In the genomic region with DNA sequence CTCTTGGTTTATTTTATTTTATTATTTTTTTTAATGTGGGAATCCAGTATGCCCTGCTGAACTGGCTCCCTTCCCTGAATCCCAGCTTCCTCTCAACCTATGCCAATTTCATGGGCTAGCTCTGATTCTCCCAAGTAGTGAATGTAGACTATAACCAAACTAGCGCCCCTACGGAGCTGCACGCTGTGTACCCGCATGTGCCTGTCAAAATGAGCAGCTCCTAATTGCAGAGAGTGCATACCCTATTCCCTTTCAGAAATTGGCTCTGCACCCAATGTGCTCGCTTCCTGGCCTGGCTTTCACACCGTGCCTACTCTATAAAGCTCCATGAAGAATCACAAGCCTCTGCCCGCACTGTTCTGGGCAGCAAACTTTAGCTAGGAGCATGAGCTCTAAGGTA, we compare ENCODE assay signal across 23 mouse cellular contexts. TPM values are rescaled to one million over a fixed set of nuclear protein-coding genes. Genes with fewer than 3 reads are reported as not detected.
DNase-seq lines count a peak whose midpoint lies in the region; ATAC-seq lines count a peak whose summit lies in the region.
"Had no signal": no experiment of that assay in that cellular context is flagged by ENCODE, and none has a peak within 500 bp of the region (broad histone marks: within the 10 kb centered on the region; RNA-seq: fewer than 3 reads in every experiment).

No protein-coding gene starts in this region.

- WGBS in forebrain, embryonic 14.5 days: 77% methylated on average over 7 of the region's 7 CpGs
- 89% methylated on average over 7 of the region's 7 CpGs for WGBS in forebrain, embryonic 10.5 days

- H3K36me3 ChIP-seq in forebrain, embryonic 14.5 days (ENCODE audit: control insufficient read depth, insufficient read depth, low read length): no peaks in the 10 kb centered on the region
- no peaks in the 10 kb centered on the region for H3K36me3 ChIP-seq in forebrain, embryonic 10.5 days (replicated peaks)
- H3K36me3 ChIP-seq: embryonic facial prominence, embryonic 10.5 days; kidney, embryonic 15.5 days; lung, embryonic 15.5 days; neural tube, embryonic 13.5 days had no signal

- H3K27me3 ChIP-seq in forebrain, embryonic 14.5 days (replicated peaks; ENCODE audit: control insufficient read depth, insufficient read depth, low read length): no peaks in the 10 kb centered on the region
- no peaks in the 10 kb centered on the region for H3K27me3 ChIP-seq in forebrain, embryonic 10.5 days (ENCODE audit: poor library complexity, severe bottlenecking)
- H3K27me3 ChIP-seq: kidney, embryonic 15.5 days; lung, embryonic 15.5 days; midbrain, embryonic 15.5 days; neural tube, embryonic 13.5 days had no signal

- no peaks in the 10 kb centered on the region for H3K9me3 ChIP-seq in forebrain, embryonic 14.5 days (replicated peaks; ENCODE audit: control insufficient read depth, low read length)
- H3K9me3 ChIP-seq in forebrain, embryonic 10.5 days: no peaks in the 10 kb centered on the region
- H3K9me3 ChIP-seq: embryonic facial prominence, embryonic 10.5 days; kidney, embryonic 15.5 days; lung, embryonic 15.5 days; midbrain, embryonic 15.5 days; neural tube, embryonic 13.5 days had no signal

- intact Hi-C loops in left cerebral cortex, postnatal 4 days (cut with DNase I): no loop called here

- peak; percentile 3 for DNase-seq in forebrain, embryonic 14.5 days (ENCODE audit: low spot score)
- no peak for DNase-seq in forebrain, embryonic 10.5 days (ENCODE audit: extremely low spot score, low spot score)
- peak; percentile 17 for DNase-seq in left cerebral cortex, postnatal 4 days
- no peak for DNase-seq in left cerebral cortex, adult 18-20 months (ENCODE audit: low spot score in 2 of 2)
- peak; percentile 45 for DNase-seq in cerebellum, adult 9-11 months
- no peak for DNase-seq in adrenal gland, postnatal 14 days
- no peak for DNase-seq in right cerebral cortex, adult 18-20 months
- DNase-seq: adrenal gland, postnatal 10 days; forebrain, postnatal 0 days; kidney, adult 11 months; kidney, postnatal 36 days; lung, postnatal 36 days; retina, postnatal 1 day; thymus, postnatal 14 days had no signal

- no peak overlapping the region for H3K27ac ChIP-seq in forebrain, embryonic 14.5 days (ENCODE audit: low read depth, low read length)
- no peak overlapping the region for H3K27ac ChIP-seq in forebrain, embryonic 10.5 days
- H3K27ac ChIP-seq: embryonic facial prominence, embryonic 10.5 days; hindbrain, postnatal 0 days; kidney, embryonic 15.5 days; liver, embryonic 14.5 days; lung, embryonic 15.5 days; midbrain, embryonic 15.5 days; neural tube, embryonic 13.5 days had no signal

- no peak overlapping the region for H3K4me2 ChIP-seq in forebrain, embryonic 14.5 days (ENCODE audit: low read length)
- H3K4me2 ChIP-seq: heart, embryonic 11.5 days; kidney, embryonic 15.5 days; lung, embryonic 15.5 days; midbrain, embryonic 15.5 days; neural tube, embryonic 13.5 days had no signal

- no peaks in the 10 kb centered on the region for H3K4me1 ChIP-seq in forebrain, embryonic 14.5 days (ENCODE audit: control insufficient read depth, insufficient read depth, low read length)
- peaks cover 3% of the 10 kb centered on the region; the same call in 1 of the 2 replicates for H3K4me1 ChIP-seq in forebrain, embryonic 10.5 days
- H3K4me1 ChIP-seq: embryonic facial prominence, embryonic 10.5 days; kidney, embryonic 15.5 days had no signal

- H3K4me3 ChIP-seq in forebrain, embryonic 14.5 days (ENCODE audit: low read depth, low read length): no peak overlapping the region
- no peak overlapping the region for H3K4me3 ChIP-seq in forebrain, embryonic 10.5 days
- H3K4me3 ChIP-seq: embryonic facial prominence, embryonic 10.5 days; kidney, embryonic 15.5 days; lung, embryonic 15.5 days; midbrain, embryonic 15.5 days; myocyte; neural tube, embryonic 13.5 days had no signal

- H3K9ac ChIP-seq in forebrain, embryonic 14.5 days (ENCODE audit: low read length): no peak overlapping the region
- H3K9ac ChIP-seq: forebrain, postnatal 0 days; kidney, embryonic 15.5 days; liver, embryonic 14.5 days; lung, embryonic 15.5 days; midbrain, embryonic 15.5 days; neural tube, embryonic 13.5 days had no signal

- no peak for ATAC-seq in forebrain, embryonic 14.5 days
- ATAC-seq: forebrain, postnatal 0 days; hindbrain, postnatal 0 days; midbrain, embryonic 15.5 days had no signal

RNA-seq across cellular contexts. Expression of a gene that starts 7.6 kb away (rescaled TPM):
- 7.0 and 7.8 TPM in 2 replicates for polyA plus RNA-seq in forebrain, embryonic 14.5 days (2014; fragmentation: Nextera tagmentation; extraction: Ambion mirVana)
- polyA plus RNA-seq in forebrain, embryonic 10.5 days (2016; fragmentation: Nextera tagmentation; extraction: Ambion mirVana): 1.9 and 2.5 TPM in 2 replicates
- 10 to 100 TPM; 27.0 to 29.0 TPM for total RNA-seq in left cerebral cortex, postnatal 4 days (2021)
- total RNA-seq in left cerebral cortex, adult 18-20 months (2021): 10 to 100 TPM; 31.7 to 35.0 TPM
- 10.6 and 11.2 TPM in 2 replicates for total RNA-seq in adrenal gland, postnatal 14 days (2021)

Comparison
In these comparisons a context has a peak if more than half of its experiments do, and no peak if none do; other contexts are left out.
1. DNase-seq: peak in forebrain, embryonic 14.5 days (single experiment), left cerebral cortex, postnatal 4 days (single experiment) and cerebellum, adult 9-11 months (single experiment); none in forebrain, embryonic 10.5 days (single experiment), left cerebral cortex, adult 18-20 months (0 of 2), adrenal gland, postnatal 14 days (single experiment) and right cerebral cortex, adult 18-20 months (single experiment).